Comparison of ENCODE assay signal across 14 mouse cellular contexts in the genomic region with DNA sequence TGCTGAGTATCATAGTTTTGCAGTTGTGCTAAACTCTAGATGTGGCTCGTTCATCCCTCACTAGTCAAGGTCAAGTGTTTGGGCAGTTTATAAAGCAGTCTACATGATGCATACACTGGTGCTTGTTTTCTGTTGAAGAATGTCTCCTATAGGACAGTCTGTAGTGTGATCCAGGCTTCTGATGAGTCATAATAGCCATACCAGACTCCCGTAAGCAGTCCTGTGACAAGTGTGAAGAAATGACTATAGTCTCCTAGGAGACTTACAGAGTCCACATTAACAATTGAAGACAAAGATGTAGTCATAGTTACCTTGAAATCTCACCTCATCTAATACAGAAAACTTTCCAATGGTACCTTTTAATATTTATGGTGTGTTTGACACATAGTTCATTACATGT.
"Had no signal": no experiment of that assay in that cellular context is flagged by ENCODE, and none has a peak within 500 bp of the region (broad histone marks: within the 10 kb centered on the region; RNA-seq: fewer than 3 reads in every experiment).

No protein-coding gene starts in this region.

- H3K27me3 ChIP-seq: limb, embryonic 15.5 days; lung, embryonic 15.5 days; megakaryocyte, embryonic 14.5 days had no signal

- ATAC-seq: midbrain, embryonic 16.5 days had no signal

- H3K27ac ChIP-seq: limb, embryonic 15.5 days; liver, embryonic 13.5 days; lung, embryonic 15.5 days; macrophage; neural tube, embryonic 13.5 days had no signal

- H3K4me1 ChIP-seq: limb, embryonic 15.5 days had no signal

- H3K4me2 ChIP-seq: limb, embryonic 15.5 days; liver, embryonic 13.5 days; lung, embryonic 15.5 days; midbrain, embryonic 11.5 days; neural tube, embryonic 13.5 days had no signal

- H3K4me3 ChIP-seq: limb, embryonic 15.5 days; liver, embryonic 13.5 days; lung, embryonic 15.5 days; megakaryocyte, embryonic 14.5 days; neural tube, embryonic 13.5 days had no signal

- H3K9ac ChIP-seq: limb, embryonic 15.5 days; liver, embryonic 13.5 days; liver, postnatal 0 days; lung, embryonic 15.5 days; neural tube, embryonic 13.5 days had no signal

- H3K36me3 ChIP-seq: limb, embryonic 15.5 days; liver, embryonic 13.5 days; lung, embryonic 15.5 days; neural tube, embryonic 13.5 days had no signal

- H3K9me3 ChIP-seq: limb, embryonic 15.5 days; liver, embryonic 13.5 days; lung, embryonic 15.5 days; megakaryocyte, embryonic 14.5 days; neural tube, embryonic 13.5 days had no signal

- DNase-seq: layer of hippocampus, adult 9-11 months; left cerebral cortex, postnatal 4 days; liver, embryonic 13.5 days; lung, postnatal 14 days; right cerebral cortex, postnatal 14 days; thymus, postnatal 4 days had no signal
